Mouse (Mus musculus) heart, postnatal 14 days (tissue): ENCODE data around the gene Gm10260. TPM values are rescaled to one million over a fixed set of nuclear protein-coding genes. Genes with fewer than 3 reads are reported as not detected.
A peak's percentile ranks its signal among the peaks of the same experiment; 100 is the strongest.

Source experiments
- DNase-seq, 2 experiments: peaks; one replicate each; pipeline ENCODE4 v3.0.0; 2021 to 2022
- intact Hi-C: fragments of 180-260 bp; cut with DNase I; formaldehyde crosslinking; loops from one replicate; pipeline ENCODE4 v1.15.1; 2025
- total RNA-seq, 2 experiments: library from RNA; stranded (reverse); gene quantifications; 2 replicates each; pipeline ENCODE4 v1.2.3; 2021

Gm10260 gene
- total RNA-seq, 2 experiments from 2014 or later: 102 to 115 TPM

GRCm38 (mm10) chr13:97774740-97775425 is 14.5 kb upstream of the Gm10260 start:
- intact Hi-C loops: loop anchor here (5.0 kb wide), 1 partner anchor 162 kb away; no protein-coding TSS in a partner anchor
- DNase-seq: peak; percentile 72 to 82

- intact Hi-C loops: no loop called here
- no peak for DNase-seq
Observed at GRCm38 (mm10) chr13:97769205-97769604, 8.8 kb upstream of the Gm10260 start.

GRCm38 (mm10) chr13:97768803-97769202 is 8.4 kb upstream of the Gm10260 start:
- intact Hi-C loops: no loop called here
- DNase-seq: no peak

GRCm38 (mm10) chr13:97768046-97768682 is 7.7 kb upstream of the Gm10260 start:
- no peak for DNase-seq
- intact Hi-C loops: no loop called here

- DNase-seq: no peak
- intact Hi-C loops: no loop called here
Observed at GRCm38 (mm10) chr13:97766600-97766999, 6.2 kb upstream of the Gm10260 start.

GRCm38 (mm10) chr13:97765913-97766312 is 5.5 kb upstream of the Gm10260 start:
- intact Hi-C loops: no loop called here
- no peak for DNase-seq

GRCm38 (mm10) chr13:97764067-97764466 is 3.6 kb upstream of the Gm10260 start:
- intact Hi-C loops: no loop called here
- DNase-seq: peak; percentile 32 to 37

GRCm38 (mm10) chr13:97763436-97763835 is 3.0 kb upstream of the Gm10260 start:
- DNase-seq: no peak
- intact Hi-C loops: no loop called here

GRCm38 (mm10) chr13:97762121-97762520 is 1.7 kb upstream of the Gm10260 start:
- intact Hi-C loops: no loop called here
- DNase-seq: no peak

- intact Hi-C loops: no loop called here
- peak; percentile 48 to 49 for DNase-seq
Observed at GRCm38 (mm10) chr13:97757033-97757432, 3.4 kb downstream of the Gm10260 start.

GRCm38 (mm10) chr13:97756091-97756490 is 4.3 kb downstream of the Gm10260 start:
- intact Hi-C loops: no loop called here
- no peak for DNase-seq

- intact Hi-C loops: no loop called here
- DNase-seq: peak in 1 of 2 experiments; percentile 7
Observed at GRCm38 (mm10) chr13:97750851-97751381, 9.5 kb downstream of the Gm10260 start.

GRCm38 (mm10) chr13:97747037-97747860 is 13.2 kb downstream of the Gm10260 start:
- DNase-seq: no peak
- intact Hi-C loops: no loop called here

- DNase-seq: no peak
- intact Hi-C loops: no loop called here
Observed at GRCm38 (mm10) chr13:97744669-97745068, 15.8 kb downstream of the Gm10260 start.

- DNase-seq: no peak
- intact Hi-C loops: no loop called here
Observed at GRCm38 (mm10) chr13:97744036-97744435, 16.4 kb downstream of the Gm10260 start.

- no peak for DNase-seq
- intact Hi-C loops: no loop called here
Observed at GRCm38 (mm10) chr13:97743229-97743988, 17.0 kb downstream of the Gm10260 start.

- intact Hi-C loops: no loop called here
- no peak for DNase-seq
Observed at GRCm38 (mm10) chr13:97735931-97736330, 24.5 kb downstream of the Gm10260 start.

- intact Hi-C loops: no loop called here
- DNase-seq: no peak
Observed at GRCm38 (mm10) chr13:97734760-97735159, 25.7 kb downstream of the Gm10260 start.

GRCm38 (mm10) chr13:97725160-97725825 is 35.1 kb downstream of the Gm10260 start:
- intact Hi-C loops: no loop called here
- DNase-seq: peak in 1 of 2 experiments; percentile 3

- intact Hi-C loops: no loop called here
- no peak for DNase-seq
Observed at GRCm38 (mm10) chr13:97724551-97724950, 35.9 kb downstream of the Gm10260 start.
